Mouse (Mus musculus) hindbrain, embryonic 11.5 days (tissue): ENCODE data around the gene Gng5. TPM values are rescaled to one million over a fixed set of nuclear protein-coding genes. Genes with fewer than 3 reads are reported as not detected.

ENCODE experiments used
- ATAC-seq: fragments of 200-750 bp; cut with Nextera tagmentation; 2 replicates; pipeline ENCODE4 v1.8.0; 2017; ENCODE audit warnings: mild to moderate bottlenecking, moderate TSS enrichment, moderate library complexity; ENCODE audit not compliant: low FRiP score
- DNase-seq: peaks from one replicate; pipeline ENCODE4 v3.0.0-alpha.2; 2015; ENCODE audit warnings: low spot score
- H3K27ac ChIP-seq: fragments of 300-500 bp; sonication (generic); 2 replicates; pipeline ENCODE4 v1.5.1; 2014; ENCODE audit warnings: mild to moderate bottlenecking, low read depth, low read length
- H3K27me3 ChIP-seq: fragments of 300-500 bp; sonication (generic); 2 replicates; pipeline ENCODE4 v1.6.1; 2014; ENCODE audit warnings: mild to moderate bottlenecking, low read length, moderate library complexity, mixed read lengths; ENCODE audit not compliant: control insufficient read depth, insufficient read depth
- H3K36me3 ChIP-seq: fragments of 300-500 bp; sonication (generic); 2 replicates; pipeline ENCODE4 v1.6.1; 2014; ENCODE audit warnings: mild to moderate bottlenecking, low read length, moderate library complexity, mixed read lengths; ENCODE audit not compliant: control insufficient read depth, insufficient read depth
- H3K4me1 ChIP-seq: fragments of 300-500 bp; sonication (generic); replicated peaks from 2 replicates; pipeline ENCODE4 v1.6.1; 2014; ENCODE audit warnings: low read length, mixed read lengths; ENCODE audit not compliant: control insufficient read depth, insufficient read depth
- H3K4me2 ChIP-seq: fragments of 300-500 bp; sonication (generic); replicated peaks from 2 replicates; pipeline ENCODE4 v1.6.1; 2014; ENCODE audit warnings: mild to moderate bottlenecking, low read depth, low read length
- H3K4me3 ChIP-seq: fragments of 300-500 bp; sonication (generic); 2 replicates; pipeline ENCODE4 v1.5.1; 2014; ENCODE audit warnings: low read depth, low read length
- H3K9ac ChIP-seq: fragments of 300-500 bp; sonication (generic); 2 replicates; pipeline ENCODE4 v1.6.1; 2014; ENCODE audit warnings: low read depth, low read length
- H3K9me3 ChIP-seq: fragments of 300-500 bp; sonication (generic); 2 replicates; pipeline ENCODE4 v1.6.1; 2016; ENCODE audit warnings: low read length; ENCODE audit not compliant: control insufficient read depth
- WGBS: fragments of 180-500 bp; shearing (Covaris S2); extraction: QIAGEN DNeasy Blood & Tissue Kit; methylation state at CpG from one replicate; pipeline ENCODE4 v1.1.7; 2014; 5-methylcytosine and 5-hydroxymethylcytosine counted together
- polyA plus RNA-seq: library from polyadenylated mRNA; unstranded; fragments of >200 nt; fragmentation: Nextera tagmentation; extraction: Ambion mirVana; gene quantifications from 2 replicates; pipeline ENCODE4 v1.2.1, GENCODE M21; 2014

The Gng5 gene
- polyA plus RNA-seq, 1 experiment from 2014 or later: 1,042 TPM

DNA sequence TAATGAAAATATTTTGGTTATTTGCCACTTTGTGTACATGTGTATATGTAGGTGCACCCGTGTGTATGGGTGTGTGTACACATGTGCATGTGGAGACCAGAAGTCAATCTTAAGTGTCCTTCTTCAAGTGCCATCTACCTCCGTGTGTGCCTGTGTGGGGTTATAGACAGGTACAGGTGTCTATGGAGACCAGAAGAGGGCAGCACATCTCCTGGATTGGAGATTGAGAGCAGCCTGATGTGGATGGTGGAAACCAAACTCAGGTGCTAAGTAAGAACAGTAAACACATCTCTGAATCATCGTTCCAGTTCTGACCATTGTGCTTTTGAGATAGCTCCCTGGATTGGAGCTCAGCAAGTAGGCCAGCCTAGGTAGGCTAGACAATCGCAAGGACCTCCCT lies 13.1 kb upstream of the Gng5 start:
- H3K4me1 ChIP-seq: no peaks in the 10 kb centered on the region
- no peak overlapping the region for H3K4me3 ChIP-seq
- no peaks in the 10 kb centered on the region for H3K27me3 ChIP-seq
- 79% methylated on average over 4 of the region's 4 CpGs for WGBS
- H3K36me3 ChIP-seq: no peaks in the 10 kb centered on the region
- DNase-seq: no peak
- H3K27ac ChIP-seq: no peak overlapping the region
- no peak for ATAC-seq
- H3K4me2 ChIP-seq: no peak overlapping the region
- no peaks in the 10 kb centered on the region for H3K9me3 ChIP-seq
- no peak overlapping the region for H3K9ac ChIP-seq

DNA sequence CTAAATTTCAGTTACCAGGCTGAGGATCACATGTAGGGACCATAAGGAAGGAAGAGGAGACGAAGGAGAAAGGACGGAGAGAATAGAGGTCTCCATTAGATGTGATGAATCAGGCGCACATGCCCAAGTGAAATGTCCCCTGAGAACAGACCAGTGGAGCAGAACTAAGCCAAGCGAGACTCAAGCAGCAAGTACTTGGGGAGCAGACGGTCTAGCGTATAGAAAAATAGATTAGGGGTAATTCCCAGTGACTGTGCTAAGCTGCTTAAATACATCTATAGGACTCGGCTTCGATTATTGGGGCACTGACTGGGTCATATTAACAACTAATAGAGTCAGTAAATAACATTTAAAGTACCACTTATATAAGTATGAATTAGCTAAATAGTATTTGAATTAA lies 4.7 kb upstream of the Gng5 start:
- Histone ChIP-seq H3K27ac (no peak overlapping the region), H3K27me3 (no peaks in the 10 kb centered on the region), H3K4me1 (no peaks in the 10 kb centered on the region), H3K36me3 (no peaks in the 10 kb centered on the region), H3K9me3 (no peaks in the 10 kb centered on the region), H3K9ac (no peak overlapping the region), H3K4me2 (no peak overlapping the region), H3K4me3 (no peak overlapping the region)
- DNase-seq: no peak
- ATAC-seq: no peak
- WGBS: 74% methylated on average over 8 of the region's 8 CpGs

DNA sequence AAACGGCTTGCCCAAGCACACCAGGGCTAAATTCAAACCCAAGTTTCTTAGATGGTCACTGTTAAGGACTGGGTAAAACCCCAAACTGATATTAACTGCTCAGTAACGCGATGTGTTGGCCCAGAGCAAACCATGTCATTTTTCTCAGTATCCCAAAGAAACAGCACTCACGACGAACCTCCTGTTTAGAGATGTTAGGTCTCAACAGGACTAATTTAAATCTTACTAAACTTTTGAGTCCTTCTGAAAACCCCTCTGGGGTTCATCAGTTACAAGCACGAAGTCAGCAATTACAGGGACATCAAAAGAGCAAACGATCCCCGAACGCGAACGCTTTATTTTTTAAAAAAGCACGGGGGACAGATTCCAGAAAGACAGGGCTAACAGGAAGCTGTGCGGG lies 618 bp upstream of the Gng5 start:
- ATAC-seq (no peak), DNase-seq (no peak)
- no peaks in the 10 kb centered on the region for H3K9me3 ChIP-seq
- H3K4me3 ChIP-seq: peak overlapping the region; percentile 85
- H3K27me3 ChIP-seq: no peaks in the 10 kb centered on the region
- H3K9ac ChIP-seq: peak overlapping the region; percentile 93
- H3K4me2 ChIP-seq: peak overlapping the region; percentile 46
- no peaks in the 10 kb centered on the region for H3K4me1 ChIP-seq
- H3K36me3 ChIP-seq: 0 out of 2 replicates have a peak, but pooled peaks cover 2% of the 10 kb centered on the region
- 4% methylated on average over 13 of the region's 13 CpGs for WGBS
- peak overlapping the region; percentile 85 for H3K27ac ChIP-seq

DNA sequence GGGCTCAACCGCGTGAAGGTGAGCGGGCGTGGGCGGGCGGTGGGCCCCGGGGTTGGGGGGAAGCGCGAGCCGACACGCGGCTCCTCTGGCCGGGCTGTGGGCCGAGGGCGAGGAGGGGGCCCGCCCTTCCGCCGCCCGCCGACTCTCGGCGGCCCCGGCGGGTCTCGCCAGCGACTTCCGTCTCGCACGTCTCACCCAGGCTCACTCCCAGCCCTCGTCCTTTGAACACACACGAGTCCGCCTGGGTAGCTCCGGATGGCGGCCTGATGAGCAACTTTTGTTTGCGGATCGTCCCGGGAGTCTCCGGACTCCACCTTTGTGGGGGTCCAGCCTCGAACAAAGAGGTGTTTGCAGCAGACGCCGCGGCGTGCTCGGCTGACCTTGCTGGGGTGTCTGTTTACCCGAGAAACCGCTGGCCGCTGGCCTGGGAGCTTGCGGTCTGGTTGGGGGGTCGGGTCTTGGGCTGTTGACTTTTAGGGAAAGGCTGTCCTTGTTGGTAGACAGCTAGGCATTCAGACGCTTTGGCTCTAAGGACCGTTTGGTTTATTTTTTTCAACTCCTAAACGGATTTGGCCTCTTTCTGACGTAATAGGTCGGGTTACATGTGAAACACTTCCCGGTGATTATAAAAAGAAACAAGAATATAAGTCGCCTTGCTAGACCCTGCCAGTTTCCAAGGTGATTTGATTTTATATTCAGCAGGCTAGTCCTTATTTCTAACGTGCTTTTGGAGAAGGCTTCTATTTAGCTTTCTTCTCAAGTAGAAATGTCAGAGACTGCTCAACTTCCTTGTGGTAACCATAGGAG lies 599 bp downstream of the Gng5 start:
- 0 out of 2 replicates have a peak, but pooled peaks cover 2% of the 10 kb centered on the region for H3K36me3 ChIP-seq
- DNase-seq: peak; percentile 76
- peak overlapping the region; percentile 85 for H3K4me3 ChIP-seq
- peak overlapping the region; percentile 46 for H3K4me2 ChIP-seq
- H3K27me3 ChIP-seq: no peaks in the 10 kb centered on the region
- no peaks in the 10 kb centered on the region for H3K9me3 ChIP-seq
- H3K4me1 ChIP-seq: no peaks in the 10 kb centered on the region
- peak overlapping the region; percentile 93 for H3K9ac ChIP-seq
- ATAC-seq: peak; percentile 86; the same call in 1 of the 2 replicates
- under 1% methylated on average over 43 of the region's 57 CpGs for WGBS
- H3K27ac ChIP-seq: peak overlapping the region; percentile 85

DNA sequence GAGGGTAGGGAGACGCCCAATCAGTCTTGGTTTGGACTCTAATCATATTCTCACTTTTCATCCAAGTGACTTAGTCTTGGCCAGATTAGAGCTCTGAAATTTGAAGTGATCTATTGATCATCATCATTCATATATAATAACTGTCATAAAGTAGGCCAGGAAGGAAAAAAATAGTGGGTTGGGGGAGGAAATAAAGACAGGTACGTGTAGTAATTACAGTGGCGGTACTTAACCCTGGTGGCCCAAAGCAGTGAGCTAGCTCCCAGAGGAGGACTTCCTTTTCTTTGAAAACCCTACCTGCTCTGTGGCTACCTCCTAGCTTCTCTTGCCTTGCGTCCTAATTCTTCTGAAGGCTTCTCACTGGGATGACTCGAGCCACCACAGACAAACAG lies 1.2 kb downstream of the Gng5 start:
- Histone ChIP-seq H3K27ac (no peak overlapping the region), H3K9me3 (no peaks in the 10 kb centered on the region), H3K36me3 (0 out of 2 replicates have a peak, but pooled peaks cover 2% of the 10 kb centered on the region), H3K27me3 (no peaks in the 10 kb centered on the region), H3K9ac (peak overlapping the region; percentile 93), H3K4me1 (no peaks in the 10 kb centered on the region), H3K4me2 (peak overlapping the region; percentile 46), H3K4me3 (peak overlapping the region; percentile 85)
- DNase-seq: no peak
- ATAC-seq: no peak
- WGBS: 10% methylated on average over 5 of the region's 5 CpGs

DNA sequence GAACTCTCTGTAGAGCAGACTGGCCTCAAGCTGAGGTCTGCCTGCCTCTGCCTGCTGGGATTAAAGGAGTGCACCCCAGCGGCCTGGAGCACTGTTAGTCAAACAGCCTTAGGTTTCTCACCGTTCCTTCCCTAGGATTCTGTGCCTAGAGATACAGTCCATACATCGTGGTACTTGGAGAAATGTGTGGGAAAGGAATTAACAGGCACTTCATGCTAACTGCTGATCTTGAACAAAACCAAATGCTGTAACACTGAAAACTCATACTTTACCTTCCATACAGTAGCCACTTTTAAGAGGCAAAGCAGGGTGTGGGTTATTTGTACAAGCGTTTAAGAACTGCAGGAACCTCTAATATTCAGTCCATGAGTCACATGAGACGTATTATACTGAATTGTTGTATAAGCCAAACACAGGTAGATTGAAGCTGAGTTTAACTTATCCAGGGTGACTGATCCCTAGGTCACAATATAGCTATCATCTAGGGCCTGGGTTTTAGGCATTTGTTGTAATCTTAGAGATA lies 2.1 kb downstream of the Gng5 start:
- H3K4me2 ChIP-seq: peak overlapping the region; percentile 46
- no peak for ATAC-seq
- H3K27me3 ChIP-seq: no peaks in the 10 kb centered on the region
- no peak overlapping the region for H3K27ac ChIP-seq
- no peak for DNase-seq
- no peaks in the 10 kb centered on the region for H3K4me1 ChIP-seq
- no peaks in the 10 kb centered on the region for H3K9me3 ChIP-seq
- peaks cover 4% of the 10 kb centered on the region; the same call in 1 of the 2 replicates for H3K36me3 ChIP-seq
- H3K9ac ChIP-seq: peak overlapping the region; percentile 38; the same call in 1 of the 2 replicates
- 64% methylated on average over 5 of the region's 5 CpGs for WGBS
- peak overlapping the region; percentile 85 for H3K4me3 ChIP-seq

DNA sequence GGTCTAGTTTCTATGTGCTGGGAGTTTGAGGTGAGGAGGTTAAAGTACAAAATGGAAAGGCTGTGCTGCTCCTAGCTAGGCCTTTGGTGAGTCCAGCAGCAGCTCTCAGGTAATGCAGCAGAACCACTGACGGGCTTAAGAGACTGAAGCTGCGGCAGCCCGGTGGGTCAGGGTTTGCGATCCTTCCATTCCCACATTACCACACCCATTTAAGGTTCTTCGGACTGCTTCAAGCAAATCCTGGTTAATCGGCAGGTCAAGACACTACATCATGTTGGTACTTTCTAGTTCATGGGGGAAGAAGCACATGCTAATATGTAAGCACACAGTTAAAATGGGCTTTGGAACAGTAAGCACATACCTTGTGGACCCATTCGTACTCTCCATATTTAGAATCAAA lies 7.1 kb downstream of the Gng5 start:
- 94% methylated on average over 7 of the region's 7 CpGs for WGBS
- Histone ChIP-seq H3K36me3 (peaks cover 14% of the 10 kb centered on the region), H3K27ac (no peak overlapping the region), H3K4me1 (no peaks in the 10 kb centered on the region), H3K9ac (no peak overlapping the region), H3K27me3 (no peaks in the 10 kb centered on the region), H3K4me2 (no peak overlapping the region), H3K9me3 (no peaks in the 10 kb centered on the region), H3K4me3 (no peak overlapping the region)
- ATAC-seq: no peak
- no peak for DNase-seq

DNA sequence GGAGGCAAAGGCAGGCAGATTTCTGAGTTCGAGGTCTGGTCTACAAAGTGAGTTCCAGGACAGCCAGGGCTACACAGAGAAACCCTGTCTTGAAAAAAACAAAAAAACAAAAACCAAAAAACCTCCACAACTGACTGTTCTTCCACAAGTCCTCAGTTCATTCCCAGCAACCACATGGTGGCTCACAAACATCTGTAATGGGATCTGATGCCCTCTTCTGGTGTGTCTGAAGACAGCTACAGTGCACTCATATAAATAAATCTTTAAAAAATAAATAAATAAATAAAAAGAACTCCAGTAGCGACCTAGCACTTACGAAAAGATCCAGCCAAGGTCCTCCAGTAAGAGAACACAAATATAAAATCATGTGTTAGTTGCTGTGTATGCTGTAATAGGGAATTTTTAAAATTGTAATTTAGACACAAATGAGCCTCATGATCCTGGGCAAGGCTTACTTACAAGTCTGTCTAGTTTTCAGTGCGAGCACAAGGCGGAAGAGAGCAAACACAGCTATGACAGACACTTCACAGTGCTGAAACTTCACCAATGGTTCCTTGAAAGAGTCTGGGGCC lies 20.7 kb downstream of the Gng5 start:
- Histone ChIP-seq H3K4me1 (no peaks in the 10 kb centered on the region), H3K9ac (peak overlapping the region; percentile 93), H3K27ac (peak overlapping the region; percentile 92), H3K4me2 (peak overlapping the region; percentile 70), H3K27me3 (no peaks in the 10 kb centered on the region), H3K36me3 (no peaks in the 10 kb centered on the region), H3K4me3 (peak overlapping the region; percentile 79), H3K9me3 (no peaks in the 10 kb centered on the region)
- 40% methylated on average over 5 of the region's 5 CpGs for WGBS
- ATAC-seq: peak; percentile 9; the same call in 1 of the 2 replicates
- no peak for DNase-seq
